Mouse (Mus musculus) limb, embryonic 15.5 days (tissue): Measurements from ENCODE around the gene Bmf. TPM values are rescaled to one million over a fixed set of nuclear protein-coding genes. Genes with fewer than 3 reads are reported as not detected.

Experiments
- ATAC-seq: fragments of 200-750 bp; cut with Nextera tagmentation; 2 replicates; pipeline ENCODE4 v1.8.0; 2017; ENCODE audit warnings: low read depth, moderate TSS enrichment; ENCODE audit not compliant: insufficient number of reproducible peaks, low FRiP score, low TSS enrichment
- H3K27ac ChIP-seq: fragments of 300-500 bp; sonication (generic); 2 replicates; pipeline ENCODE4 v1.5.1; 2015; ENCODE audit warnings: moderate library complexity, mild to moderate bottlenecking, inconsistent platforms
- H3K27me3 ChIP-seq: fragments of 300-500 bp; sonication (generic); 2 replicates; pipeline ENCODE4 v1.6.1; 2015; ENCODE audit warnings: inconsistent platforms
- H3K36me3 ChIP-seq: fragments of 300-500 bp; sonication (generic); 2 replicates; pipeline ENCODE4 v1.6.1; 2015; ENCODE audit warnings: inconsistent platforms
- H3K4me1 ChIP-seq: fragments of 300-500 bp; sonication (generic); 2 replicates; pipeline ENCODE4 v1.6.1; 2015; ENCODE audit warnings: inconsistent platforms
- H3K4me2 ChIP-seq: fragments of 300-500 bp; sonication (generic); 2 replicates; pipeline ENCODE4 v1.6.1; 2015; ENCODE audit warnings: mild to moderate bottlenecking, inconsistent platforms
- H3K4me3 ChIP-seq: fragments of 300-500 bp; sonication (generic); 2 replicates; pipeline ENCODE4 v1.5.1; 2015; ENCODE audit warnings: mild to moderate bottlenecking, inconsistent platforms
- H3K9ac ChIP-seq: fragments of 300-500 bp; sonication (generic); 2 replicates; pipeline ENCODE4 v1.6.1; 2015; ENCODE audit warnings: inconsistent platforms
- H3K9me3 ChIP-seq: fragments of 300-500 bp; sonication (generic); 2 replicates; pipeline ENCODE4 v1.6.1; 2016; ENCODE audit warnings: inconsistent platforms
- WGBS: fragments of 180-500 bp; shearing (Covaris S2); methylation state at CpG from one replicate; pipeline ENCODE4 v1.1.7; 2015; 5-methylcytosine and 5-hydroxymethylcytosine counted together
- polyA plus RNA-seq: library from polyadenylated mRNA; unstranded; fragments of >200 nt; fragmentation: Nextera tagmentation; extraction: Ambion mirVana; gene quantifications from 2 replicates; pipeline ENCODE4 v1.2.1, GENCODE M21; 2015

Bmf gene
- polyA plus RNA-seq, 1 experiment from 2014 or later = 5.9 TPM

DNA sequence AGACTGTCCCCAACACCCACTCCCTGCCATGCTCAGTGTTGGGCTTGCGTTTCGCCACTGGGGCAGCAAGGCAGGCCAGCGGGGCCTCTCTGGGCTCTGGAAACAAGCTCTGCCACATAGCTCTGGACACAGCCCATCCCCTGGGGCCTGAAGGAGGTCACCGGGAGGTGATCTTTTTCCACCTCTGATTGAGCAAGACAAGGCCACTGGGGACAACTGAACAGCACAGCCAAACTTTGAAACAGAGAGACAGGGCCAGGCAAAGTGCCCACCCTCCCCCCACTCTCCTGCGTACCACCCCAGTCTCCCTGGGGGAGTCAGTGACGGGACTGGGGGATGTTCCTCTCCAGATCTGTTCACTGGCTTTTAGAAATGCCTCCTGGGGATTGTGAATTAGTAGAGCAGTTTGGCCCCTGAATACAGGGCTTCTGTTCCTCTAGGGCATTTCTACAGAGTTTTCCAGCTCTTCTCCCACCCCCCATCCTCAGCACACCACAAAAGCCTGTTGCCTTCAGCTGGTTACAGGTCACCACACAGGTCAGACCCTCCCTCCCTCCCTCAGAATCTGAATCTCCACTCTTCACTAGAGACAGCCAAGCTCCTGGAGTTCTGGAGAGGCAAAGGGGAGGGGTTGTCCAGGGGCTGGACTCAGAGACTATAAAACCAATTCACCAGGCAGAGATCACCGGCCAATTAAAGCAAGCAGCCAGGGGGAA, 19.9 kb downstream of the Bmf start:
- ATAC-seq = peak; percentile 18; the same call in 1 of the 2 replicates
- 20% methylated on average over 7 of the region's 7 CpGs for WGBS
- H3K4me1 ChIP-seq = peaks cover 55% of the 10 kb centered on the region

GRCm38 (mm10) chr2:118526545-118526944, 22.9 kb downstream of the Bmf start:
- WGBS = 83% methylated on average over 5 of the region's 5 CpGs

More for the DNA sequence above, 19.9 kb downstream of the Bmf start:
- Histone ChIP-seq H3K9ac (no peak overlapping the region), H3K27me3 (no peaks in the 10 kb centered on the region), H3K4me3 (no peak overlapping the region), H3K27ac (peak overlapping the region; percentile 64), H3K9me3 (no peaks in the 10 kb centered on the region), H3K4me2 (no peak overlapping the region), H3K36me3 (no peaks in the 10 kb centered on the region; the same call in 1 of the 2 replicates)

GRCm38 (mm10) chr2:118524811-118525210, 24.7 kb downstream of the Bmf start:
- Histone ChIP-seq H3K9me3 (no peaks in the 10 kb centered on the region), H3K4me2 (no peak overlapping the region), H3K4me1 (peaks cover 34% of the 10 kb centered on the region), H3K36me3 (no peaks in the 10 kb centered on the region), H3K9ac (no peak overlapping the region), H3K27me3 (no peaks in the 10 kb centered on the region), H3K27ac (no peak overlapping the region), H3K4me3 (no peak overlapping the region)
- WGBS = 75% methylated on average over 3 of the region's 3 CpGs
- ATAC-seq = no peak

More at GRCm38 (mm10) chr2:118526545-118526944, 22.9 kb downstream of the Bmf start:
- no peak overlapping the region for H3K27ac ChIP-seq
- H3K9ac ChIP-seq = no peak overlapping the region
- H3K9me3 ChIP-seq = no peaks in the 10 kb centered on the region
- ATAC-seq = no peak
- H3K4me3 ChIP-seq = no peak overlapping the region
- peaks cover 39% of the 10 kb centered on the region for H3K4me1 ChIP-seq
- H3K27me3 ChIP-seq = no peaks in the 10 kb centered on the region
- no peaks in the 10 kb centered on the region; the same call in 1 of the 2 replicates for H3K36me3 ChIP-seq
- no peak overlapping the region for H3K4me2 ChIP-seq

GRCm38 (mm10) chr2:118523163-118523730, 26.2 kb downstream of the Bmf start:
- peaks cover 31% of the 10 kb centered on the region for H3K4me1 ChIP-seq
- no peaks in the 10 kb centered on the region for H3K9me3 ChIP-seq
- no peaks in the 10 kb centered on the region for H3K36me3 ChIP-seq
- H3K27me3 ChIP-seq = no peaks in the 10 kb centered on the region
- no peak overlapping the region for H3K4me3 ChIP-seq
- H3K27ac ChIP-seq = no peak overlapping the region
- no peak overlapping the region for H3K4me2 ChIP-seq
- ATAC-seq = no peak
- WGBS = 33% methylated on average over 5 of the region's 5 CpGs
- H3K9ac ChIP-seq = no peak overlapping the region

GRCm38 (mm10) chr2:118522265-118522664, 27.2 kb downstream of the Bmf start:
- WGBS = 17% methylated on average over 2 of the region's 2 CpGs
- H3K9ac ChIP-seq = no peak overlapping the region

GRCm38 (mm10) chr2:118520042-118520933, 29.2 kb downstream of the Bmf start:
- peaks cover 29% of the 10 kb centered on the region for H3K4me1 ChIP-seq
- no peak overlapping the region for H3K4me3 ChIP-seq
- no peak overlapping the region for H3K9ac ChIP-seq
- no peaks in the 10 kb centered on the region for H3K36me3 ChIP-seq
- ATAC-seq = peak; percentile 82
- H3K27ac ChIP-seq = peak overlapping the region; percentile 69
- WGBS = 35% methylated on average over 9 of the region's 9 CpGs
- no peaks in the 10 kb centered on the region for H3K9me3 ChIP-seq
- H3K27me3 ChIP-seq = no peaks in the 10 kb centered on the region
- H3K4me2 ChIP-seq = no peak overlapping the region

More at GRCm38 (mm10) chr2:118522265-118522664, 27.2 kb downstream of the Bmf start:
- Histone ChIP-seq H3K27me3 (no peaks in the 10 kb centered on the region), H3K27ac (no peak overlapping the region), H3K36me3 (no peaks in the 10 kb centered on the region), H3K4me1 (peaks cover 29% of the 10 kb centered on the region), H3K9me3 (no peaks in the 10 kb centered on the region), H3K4me3 (no peak overlapping the region), H3K4me2 (no peak overlapping the region)
- ATAC-seq = no peak

DNA sequence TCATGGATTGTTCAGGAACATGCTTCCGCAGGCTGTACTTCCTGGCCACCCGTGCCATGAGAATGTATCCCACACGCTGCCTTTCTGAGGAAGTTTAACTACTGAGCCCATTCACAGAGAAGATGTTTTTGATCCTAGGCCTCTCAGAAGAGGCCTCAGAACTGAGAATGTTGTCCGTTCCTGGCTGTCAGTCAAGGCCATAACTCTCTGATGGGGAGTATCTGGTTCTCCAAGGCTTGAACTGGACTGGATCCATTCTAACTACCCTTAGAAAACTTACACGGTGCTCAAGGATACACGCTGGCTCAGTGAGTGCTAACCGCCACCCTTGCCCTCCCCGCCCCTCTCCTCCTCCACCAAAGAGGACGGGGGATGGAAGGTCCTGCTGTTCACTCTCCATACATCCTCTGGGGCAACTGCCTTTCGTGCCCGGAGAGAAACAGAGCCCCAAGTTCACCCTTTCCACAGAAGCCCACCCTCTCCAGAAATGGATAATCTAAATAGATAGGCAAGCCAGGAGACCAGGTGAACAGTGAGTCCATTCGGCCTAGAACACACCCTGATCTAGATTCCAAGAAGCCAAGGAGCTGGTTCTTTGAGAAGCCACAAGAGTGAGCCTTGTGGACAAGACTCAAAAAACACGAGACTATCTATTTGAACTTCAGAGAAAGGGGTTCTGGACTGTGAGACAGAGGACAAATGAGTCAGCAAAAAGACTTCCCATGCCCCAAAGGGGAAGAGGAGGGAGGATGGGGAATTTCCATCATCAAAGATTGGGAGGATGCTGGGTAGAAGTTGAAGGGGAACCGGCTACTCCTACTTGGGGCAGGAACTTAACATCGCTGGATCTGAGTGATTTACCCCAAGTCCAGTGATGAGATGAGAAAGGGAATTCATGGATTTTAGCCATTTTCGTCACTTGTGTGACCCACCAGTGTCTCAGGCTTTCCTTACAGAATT, 36.8 kb downstream of the Bmf start:
- Histone ChIP-seq H3K4me1 (peaks cover 28% of the 10 kb centered on the region), H3K36me3 (no peaks in the 10 kb centered on the region), H3K9me3 (no peaks in the 10 kb centered on the region), H3K4me3 (no peak overlapping the region), H3K9ac (no peak overlapping the region), H3K27ac (no peak overlapping the region), H3K27me3 (no peaks in the 10 kb centered on the region), H3K4me2 (no peak overlapping the region)
- WGBS = 70% methylated on average over 16 of the region's 16 CpGs
- ATAC-seq = no peak

DNA sequence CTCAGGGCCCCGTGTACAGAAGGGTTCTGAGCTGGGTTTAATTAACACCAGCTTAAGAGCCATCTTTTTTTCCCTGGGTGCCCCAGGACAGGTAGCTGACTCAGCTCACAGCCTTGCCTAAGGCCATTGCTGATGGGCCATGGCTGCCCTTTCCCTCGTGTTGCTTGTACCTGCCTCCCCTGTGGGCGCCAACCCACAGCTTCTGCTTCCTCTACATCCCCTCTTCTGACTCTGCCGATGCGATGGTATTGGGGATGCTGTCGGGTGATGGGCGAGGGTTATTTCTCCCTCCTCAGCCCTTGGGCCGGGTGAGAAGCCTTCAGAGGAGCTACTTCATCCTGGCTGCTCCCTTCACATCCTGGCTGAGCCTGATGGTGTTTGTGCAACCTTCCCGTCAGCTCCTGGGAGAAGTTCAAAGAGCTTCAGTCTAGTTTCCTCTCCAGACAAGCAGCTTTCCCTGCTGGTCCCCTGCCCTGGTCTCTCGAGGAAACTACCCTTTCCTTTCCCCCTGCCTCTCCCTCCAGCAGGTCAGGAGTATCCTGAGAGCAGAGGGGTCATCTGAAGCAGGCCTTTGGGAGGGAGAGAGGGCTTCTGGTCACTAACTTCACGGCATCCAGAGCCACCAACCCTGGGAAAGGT, 37.6 kb downstream of the Bmf start:
- 37% methylated on average over 11 of the region's 11 CpGs for WGBS
- no peak overlapping the region for H3K4me2 ChIP-seq
- no peak for ATAC-seq

GRCm38 (mm10) chr2:118510447-118511310, 38.8 kb downstream of the Bmf start:
- Histone ChIP-seq H3K27me3 (no peaks in the 10 kb centered on the region), H3K27ac (peak overlapping the region; percentile 3; the same call in 1 of the 2 replicates), H3K9ac (no peak overlapping the region), H3K4me1 (peaks cover 28% of the 10 kb centered on the region), H3K4me2 (peak overlapping the region; percentile 14; the same call in 1 of the 2 replicates), H3K4me3 (no peak overlapping the region), H3K36me3 (no peaks in the 10 kb centered on the region), H3K9me3 (no peaks in the 10 kb centered on the region)
- ATAC-seq = peak; percentile 80
- 37% methylated on average over 29 of the region's 29 CpGs for WGBS

More for the DNA sequence above, 37.6 kb downstream of the Bmf start:
- Histone ChIP-seq H3K9me3 (no peaks in the 10 kb centered on the region), H3K27me3 (no peaks in the 10 kb centered on the region), H3K27ac (peak overlapping the region; percentile 59), H3K9ac (no peak overlapping the region), H3K4me3 (no peak overlapping the region), H3K4me1 (peaks cover 28% of the 10 kb centered on the region), H3K36me3 (no peaks in the 10 kb centered on the region)
